Mouse (Mus musculus): ENCODE data around the gene Zfp583.
A peak's percentile ranks its signal among the peaks of the same experiment; 100 is the strongest.
"Not testable (repeated sequence)": the region's sequence is repeated elsewhere in the genome, so short reads cannot be mapped to it uniquely, and the experiment has no call there.

The Zfp583 gene

DNA sequence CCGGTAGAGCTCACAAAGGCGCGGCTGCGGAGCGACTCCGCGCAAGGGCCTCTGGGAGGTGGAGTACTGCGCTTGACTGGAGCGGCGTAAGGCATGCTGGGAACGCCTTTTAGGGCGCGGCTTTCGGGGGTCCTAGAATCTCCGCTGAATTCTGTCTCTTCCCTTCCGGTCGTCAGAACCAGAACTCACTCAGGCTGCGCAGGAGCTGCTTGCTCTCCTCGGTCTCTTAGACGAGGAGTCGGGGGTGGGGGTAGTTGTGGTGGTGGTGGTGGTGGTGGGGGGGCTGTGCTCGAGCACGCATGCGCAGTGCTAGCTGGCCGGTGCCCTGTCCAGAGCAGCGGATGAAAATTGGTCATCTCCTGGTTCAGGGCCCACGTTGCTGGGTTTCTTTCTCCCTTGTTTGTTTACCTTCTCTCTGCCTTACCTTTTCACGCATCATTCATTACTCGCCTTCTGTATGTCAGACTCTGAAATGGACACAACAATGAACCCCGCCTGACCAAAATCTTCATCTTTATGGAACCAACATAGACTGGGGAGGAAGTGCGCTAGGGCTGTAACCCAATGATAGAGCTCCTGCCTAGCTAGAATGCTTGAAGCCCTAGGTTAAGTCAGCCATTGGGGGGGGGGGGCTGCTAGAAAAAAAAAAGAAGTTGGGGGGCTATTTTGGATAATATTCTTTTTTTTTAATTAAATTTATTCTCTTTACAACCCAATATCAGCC, at the start of gene Zfp583:
TSS of gene Zfp583 (minus strand) at position 53 of the 724 bp plus-strand sequence.
- peak; percentile 67 to 74 for DNase-seq (ENCODE audit: low spot score in 2 of 2)

DNA sequence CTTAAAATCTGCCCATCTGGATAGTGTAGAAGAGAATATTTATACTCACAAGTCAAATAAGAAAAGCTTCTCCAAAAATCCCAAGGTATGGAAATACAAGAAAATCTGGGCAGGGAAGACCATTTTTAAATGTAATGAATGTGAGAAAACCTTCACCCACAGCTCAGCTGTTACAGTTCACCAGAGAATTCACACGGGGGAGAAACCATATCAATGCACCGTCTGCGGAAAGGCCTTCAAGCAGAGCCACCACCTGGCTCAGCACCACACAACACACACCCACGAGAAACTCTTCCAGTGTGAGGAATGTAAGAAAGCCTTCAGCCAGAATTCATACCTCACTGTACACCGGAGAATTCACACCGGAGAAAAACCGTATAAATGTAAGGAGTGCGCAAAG, 47.4 kb upstream of the Zfp583 start:
- no peak for DNase-seq (ENCODE audit: low spot score in 2 of 2)

DNA sequence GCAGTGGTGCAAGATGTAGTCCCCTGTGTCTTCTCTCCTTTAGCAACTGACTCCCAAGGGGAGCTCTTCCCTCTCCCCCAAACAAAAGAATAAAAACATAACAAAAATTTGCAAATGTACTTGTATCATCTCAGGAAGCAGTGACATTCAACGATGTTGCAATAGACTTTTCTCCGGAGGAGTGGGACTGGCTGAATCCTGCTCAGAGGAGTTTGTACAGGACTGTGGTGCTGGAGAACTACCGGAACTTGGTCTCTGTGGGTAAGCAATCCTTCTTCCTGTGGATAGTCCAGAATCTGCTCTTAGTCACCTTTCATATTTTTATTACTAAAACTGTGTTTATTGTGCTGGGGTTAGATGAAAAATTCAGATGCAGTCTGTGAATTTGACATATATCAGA, 41.9 kb upstream of the Zfp583 start:
- DNase-seq (ENCODE audit: low spot score in 2 of 2), result no peak

DNA sequence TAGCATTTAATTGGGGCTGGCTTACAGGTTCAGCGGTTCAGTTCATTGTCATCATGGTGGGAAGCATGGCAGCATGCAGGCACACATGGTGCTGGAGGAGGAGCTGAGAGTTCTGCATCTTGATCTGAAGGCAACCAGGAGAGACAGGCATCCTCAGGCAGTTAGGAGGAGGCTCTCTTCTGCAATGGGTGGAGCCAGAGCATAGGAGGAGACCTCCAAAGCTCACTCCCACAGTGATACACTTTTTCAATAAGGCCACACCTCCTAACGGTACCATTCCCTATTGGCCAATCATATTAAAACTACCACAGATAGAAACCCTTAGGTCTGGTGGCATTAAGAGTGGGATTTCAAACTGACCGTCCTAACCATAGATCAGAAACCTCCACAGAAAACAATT, 38.4 kb upstream of the Zfp583 start:
- no peak for DNase-seq (ENCODE audit: low spot score in 2 of 2)

DNA sequence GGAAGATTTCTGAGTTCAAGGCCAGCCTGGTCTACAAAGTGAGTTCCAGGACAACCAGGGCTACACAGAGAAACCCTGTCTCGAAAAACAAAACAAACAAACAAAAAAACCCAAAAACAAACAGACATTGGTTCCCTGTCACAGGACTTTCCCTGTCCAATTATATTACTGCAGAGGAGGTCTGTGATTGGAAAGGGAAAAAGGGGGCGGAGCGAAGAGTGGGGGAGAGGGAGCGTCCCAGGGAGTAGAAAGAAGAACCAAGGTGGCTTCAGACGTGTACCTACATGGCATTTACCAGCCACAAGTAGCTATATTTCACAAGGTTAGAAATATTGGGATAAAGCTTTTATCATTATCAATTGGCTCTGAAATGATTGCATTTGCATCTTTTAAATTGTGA, 37.1 kb upstream of the Zfp583 start:
- not testable (repeated sequence) for DNase-seq (ENCODE audit: low spot score in 2 of 2)

DNA sequence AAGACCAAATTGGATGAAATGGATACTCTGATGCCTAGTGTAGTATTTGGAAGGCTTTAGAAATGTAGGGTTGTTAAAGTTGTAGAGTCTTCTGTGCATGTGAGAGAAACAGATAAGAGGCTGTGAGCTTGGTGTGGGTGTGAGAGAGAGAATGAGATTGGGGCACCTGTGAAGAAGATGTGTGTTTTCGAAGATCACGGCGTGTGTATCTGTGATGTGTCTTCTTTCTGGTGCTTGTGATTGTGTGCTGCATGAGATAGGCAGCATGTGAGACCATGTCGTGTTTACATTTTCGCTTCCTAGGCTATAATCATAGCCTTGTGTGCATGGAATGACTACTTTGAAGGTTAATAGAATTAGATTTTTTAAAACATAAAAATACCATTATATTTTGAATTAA, 36.1 kb upstream of the Zfp583 start:
- no peak for DNase-seq (ENCODE audit: low spot score in 2 of 2)

DNA sequence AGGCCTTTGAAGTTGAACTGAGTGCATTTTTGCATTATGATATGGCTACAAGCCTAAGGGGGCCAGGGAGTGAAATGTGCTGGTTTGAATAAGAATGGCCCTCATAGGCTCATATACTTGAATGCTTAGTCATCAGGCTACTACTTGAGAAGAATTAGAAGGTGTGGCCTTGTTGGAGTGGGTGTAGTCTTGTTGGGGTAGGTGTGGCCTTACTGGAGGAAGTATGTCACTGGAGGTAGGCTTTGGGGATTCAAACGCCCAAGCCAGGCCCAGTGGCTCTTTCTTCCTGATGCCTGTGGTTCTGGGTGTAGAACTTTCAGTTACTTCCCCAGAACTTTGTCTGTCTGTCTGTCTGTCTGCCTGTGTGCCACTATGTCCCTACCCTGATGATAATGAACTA, 33.7 kb upstream of the Zfp583 start:
- DNase-seq (ENCODE audit: low spot score in 2 of 2), result no peak

DNA sequence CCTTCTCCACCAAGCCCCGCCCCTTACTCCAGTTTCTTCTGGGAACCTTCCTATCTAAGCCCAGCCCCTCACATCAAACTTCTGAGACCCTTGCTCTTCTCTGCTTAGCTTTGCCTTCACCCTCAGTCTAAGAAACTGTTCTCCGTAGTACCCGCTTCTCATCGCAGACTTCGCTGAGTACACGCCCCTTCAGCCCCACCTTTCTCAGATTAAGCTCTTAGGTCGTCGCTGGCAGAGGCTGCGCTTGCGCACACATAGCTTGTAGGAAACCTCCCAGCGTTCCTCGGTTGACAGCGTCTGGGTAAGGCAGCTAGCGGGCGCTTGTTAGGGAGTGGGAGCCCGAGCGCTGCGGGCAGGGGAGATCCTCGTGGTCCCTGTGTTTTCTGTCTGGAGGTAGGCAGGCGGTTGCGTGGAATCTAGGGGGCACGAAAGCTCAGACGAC, 32.0 kb upstream of the Zfp583 start, which contains the start of gene Zfp78:
TSS of gene Zfp78 (plus strand) at position 234 of the 442 bp plus-strand sequence.
- no peak for DNase-seq (ENCODE audit: low spot score in 2 of 2)

DNA sequence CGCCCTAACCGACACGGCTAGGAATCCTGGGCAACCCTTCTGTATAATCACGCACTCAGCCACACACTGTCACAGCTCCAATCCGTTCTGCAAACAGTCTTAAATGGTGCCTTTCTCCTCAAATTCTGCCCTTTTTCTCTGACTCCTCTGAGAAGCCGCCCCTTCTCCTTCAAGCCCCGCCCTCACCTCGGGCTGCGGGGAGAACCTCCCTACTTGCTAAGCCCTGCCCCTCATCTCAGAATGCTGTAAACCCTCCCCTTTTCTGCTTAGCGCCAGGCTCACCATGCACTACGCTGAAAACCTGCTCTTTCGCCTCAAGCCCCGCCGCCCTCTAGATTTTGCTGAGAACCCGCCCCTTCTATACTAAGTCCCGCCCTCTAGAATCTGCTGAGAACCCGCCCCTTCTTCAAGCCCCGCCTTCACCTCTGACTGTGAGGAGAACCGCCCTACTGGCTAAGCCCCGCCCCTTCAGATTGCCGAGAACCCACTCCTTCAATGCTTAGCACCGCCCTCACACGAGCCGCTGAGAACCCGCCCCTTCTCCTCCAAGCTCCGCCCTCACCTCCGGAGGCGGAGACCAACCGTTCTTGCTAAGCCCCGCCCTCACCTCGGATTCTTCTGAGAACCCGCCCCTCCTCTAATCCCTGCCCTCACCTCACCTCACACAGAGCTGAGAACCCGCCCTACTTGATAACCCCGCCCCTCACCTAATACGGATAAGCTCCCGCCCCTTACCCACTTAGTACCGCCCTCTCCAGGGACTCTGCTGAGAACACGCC, 31.4 kb upstream of the Zfp583 start:
- DNase-seq (ENCODE audit: low spot score in 2 of 2), result peak; percentile 99 to 100

DNA sequence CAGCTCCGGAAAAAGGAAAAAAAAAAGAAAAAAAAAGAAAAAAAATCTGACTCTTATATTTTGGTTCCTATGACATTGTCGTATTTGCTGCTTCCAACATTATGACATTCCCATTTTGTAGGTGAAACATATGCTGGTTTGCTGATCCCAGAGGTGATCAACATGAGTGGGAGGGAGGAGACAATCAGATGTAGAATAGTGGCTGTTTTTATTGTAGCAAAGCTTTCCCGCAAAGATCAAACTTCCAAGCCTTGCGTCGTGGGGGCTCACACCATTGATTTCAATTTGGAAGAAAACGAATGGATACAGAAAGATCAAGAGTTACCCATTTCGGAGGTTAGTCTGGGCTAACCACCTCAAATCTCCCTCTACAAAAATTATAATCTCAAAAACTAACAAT, 30.7 kb upstream of the Zfp583 start:
- no peak for DNase-seq (ENCODE audit: low spot score in 2 of 2)

DNA sequence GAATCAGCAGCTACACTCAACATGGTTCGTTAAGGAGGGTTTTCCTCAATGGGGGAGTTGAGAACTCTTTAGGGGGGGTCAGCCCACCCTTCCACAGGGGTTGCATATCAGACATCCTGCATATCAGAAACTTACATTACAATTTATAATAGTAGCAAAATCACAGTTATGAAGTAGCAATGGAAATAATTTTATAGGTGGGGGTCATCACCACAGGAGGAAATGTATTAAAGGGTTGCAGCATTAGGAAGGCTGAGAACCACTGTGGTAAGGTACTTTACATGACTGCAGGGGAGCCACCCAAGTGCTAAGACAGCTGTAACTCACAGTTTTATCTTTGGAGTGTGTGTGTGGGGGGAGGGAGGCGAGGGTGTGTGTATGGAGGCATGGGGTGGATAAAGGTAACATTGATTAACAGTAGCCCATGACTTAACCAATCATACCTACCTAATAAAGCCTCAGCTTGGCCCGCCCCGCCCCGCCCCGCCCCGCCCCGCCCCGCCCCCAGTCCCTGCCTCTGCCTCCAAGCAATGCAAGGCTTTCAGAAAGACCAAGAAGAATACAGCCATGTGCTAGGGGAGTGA, 29.5 kb upstream of the Zfp583 start:
- no peak for DNase-seq (ENCODE audit: low spot score in 2 of 2)

DNA sequence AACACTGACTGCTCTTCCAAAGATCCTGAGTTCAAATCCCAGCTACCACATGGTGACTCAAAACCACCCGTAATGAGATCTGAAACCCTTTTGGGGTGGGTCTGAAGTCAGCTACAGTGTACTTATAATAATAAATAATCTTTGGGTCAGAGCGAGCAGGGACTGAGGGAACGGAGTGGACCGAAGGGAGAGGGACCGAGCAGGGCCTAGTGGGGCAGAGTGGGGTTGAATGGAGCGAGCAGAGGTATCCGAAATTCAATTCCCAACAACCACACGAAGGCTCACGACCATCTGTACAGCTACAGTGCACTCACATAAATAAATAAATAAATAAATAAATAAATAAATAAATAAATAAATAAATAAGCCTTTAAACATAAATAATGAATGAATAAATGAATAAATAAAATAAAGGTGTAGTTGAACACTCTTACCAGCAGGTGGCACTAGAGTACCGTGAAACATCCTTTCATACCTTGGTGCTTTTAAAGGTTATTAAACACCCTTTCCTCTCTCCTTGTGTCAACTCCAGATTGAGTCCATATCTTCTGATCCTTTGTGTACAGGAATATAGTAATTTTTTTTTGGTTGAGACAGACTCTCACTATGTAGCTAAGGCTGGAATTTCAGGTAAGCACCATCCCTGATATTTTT, 28.0 kb upstream of the Zfp583 start:
- peak; percentile 25 to 34 for DNase-seq (ENCODE audit: low spot score in 2 of 2)

DNA sequence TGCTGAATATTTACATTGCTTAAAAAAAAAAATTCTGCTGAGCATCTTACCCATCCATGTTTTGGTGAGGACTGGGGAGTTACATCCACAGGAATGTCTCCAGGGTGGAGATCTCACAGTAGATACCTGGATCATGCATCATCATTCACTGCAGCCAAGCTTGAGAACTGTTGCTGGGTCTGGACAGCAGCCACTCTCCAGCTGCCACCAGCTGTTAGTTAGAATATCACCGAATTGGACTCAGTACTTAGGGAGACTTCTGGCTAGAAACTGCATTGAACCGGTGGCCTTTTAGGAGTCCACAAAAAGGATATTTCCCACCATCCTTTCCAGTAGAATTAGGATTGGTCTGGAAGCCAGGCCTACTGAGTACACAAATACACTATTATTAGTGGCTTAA, 27.0 kb upstream of the Zfp583 start:
- no peak for DNase-seq (ENCODE audit: low spot score in 2 of 2)

DNA sequence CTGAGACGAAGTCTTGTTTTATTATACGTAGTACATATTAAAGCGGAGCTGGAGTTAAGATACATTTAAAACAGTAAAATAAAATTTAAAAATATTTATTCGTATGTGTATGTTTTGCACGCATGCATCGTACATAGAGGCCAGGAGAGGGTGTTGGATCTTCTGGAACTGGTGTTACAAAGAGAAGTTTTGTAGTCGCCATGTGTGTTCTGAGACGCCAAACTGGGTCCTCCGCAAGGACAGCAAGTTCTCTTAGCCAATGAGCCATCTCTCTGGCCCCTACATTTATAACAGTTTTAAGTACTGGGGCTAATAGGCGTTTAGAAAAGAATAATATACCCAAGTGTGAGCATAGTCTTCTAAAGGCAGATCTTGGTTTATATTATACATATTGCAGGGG, 13.0 kb upstream of the Zfp583 start:
- no peak for DNase-seq (ENCODE audit: low spot score in 2 of 2)

DNA sequence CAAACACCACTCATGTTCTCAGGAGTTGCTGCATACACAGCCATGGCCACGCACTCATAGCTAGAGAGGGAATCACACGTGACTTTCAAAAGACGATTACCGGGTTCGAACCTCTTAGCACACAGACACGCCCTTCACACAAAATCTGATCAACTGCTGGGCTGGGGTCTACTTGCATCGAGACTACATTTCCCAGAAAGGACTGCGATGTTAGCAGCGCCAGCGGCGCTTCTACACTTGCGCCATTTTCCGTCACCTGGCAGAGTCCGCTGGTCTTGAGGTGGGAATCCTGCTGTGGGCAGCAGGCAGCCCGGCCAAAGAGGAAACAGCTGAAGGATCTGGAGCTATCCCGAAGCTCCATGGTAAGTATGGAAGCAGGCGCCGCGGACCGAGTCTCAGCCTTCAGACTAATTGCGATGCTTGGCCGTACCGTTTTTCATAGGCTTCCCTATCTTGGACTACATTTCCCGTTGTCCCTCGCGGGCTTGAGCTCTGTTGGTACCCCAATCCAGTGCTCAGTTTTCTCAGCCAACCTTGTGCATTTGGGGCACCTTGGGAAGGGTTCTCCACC, 12.5 kb upstream of the Zfp583 start, which contains the start of gene Gm3854:
TSS of gene Gm3854 (plus strand) at position 259 of the 571 bp plus-strand sequence.
- DNase-seq (ENCODE audit: low spot score in 2 of 2), result no peak

DNA sequence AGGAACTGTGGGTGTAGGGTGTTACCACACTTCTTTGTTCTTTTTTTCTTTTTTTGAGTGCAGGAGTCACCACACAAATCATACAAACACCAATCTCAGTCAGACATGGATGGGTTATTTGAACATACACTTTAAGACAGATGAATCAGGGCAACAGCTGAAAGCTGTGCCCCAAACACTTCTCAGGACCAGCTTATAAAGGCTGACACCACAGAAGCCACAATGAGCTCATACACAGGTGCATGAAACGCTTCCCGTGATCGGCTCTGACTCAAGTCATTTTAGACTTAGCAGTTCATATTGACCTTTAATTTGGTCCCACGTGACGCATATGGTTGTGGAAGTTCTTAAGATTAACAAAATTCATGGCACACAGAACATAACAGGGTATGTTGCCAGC, 8.8 kb upstream of the Zfp583 start:
- no peak for DNase-seq (ENCODE audit: low spot score in 2 of 2)

DNA sequence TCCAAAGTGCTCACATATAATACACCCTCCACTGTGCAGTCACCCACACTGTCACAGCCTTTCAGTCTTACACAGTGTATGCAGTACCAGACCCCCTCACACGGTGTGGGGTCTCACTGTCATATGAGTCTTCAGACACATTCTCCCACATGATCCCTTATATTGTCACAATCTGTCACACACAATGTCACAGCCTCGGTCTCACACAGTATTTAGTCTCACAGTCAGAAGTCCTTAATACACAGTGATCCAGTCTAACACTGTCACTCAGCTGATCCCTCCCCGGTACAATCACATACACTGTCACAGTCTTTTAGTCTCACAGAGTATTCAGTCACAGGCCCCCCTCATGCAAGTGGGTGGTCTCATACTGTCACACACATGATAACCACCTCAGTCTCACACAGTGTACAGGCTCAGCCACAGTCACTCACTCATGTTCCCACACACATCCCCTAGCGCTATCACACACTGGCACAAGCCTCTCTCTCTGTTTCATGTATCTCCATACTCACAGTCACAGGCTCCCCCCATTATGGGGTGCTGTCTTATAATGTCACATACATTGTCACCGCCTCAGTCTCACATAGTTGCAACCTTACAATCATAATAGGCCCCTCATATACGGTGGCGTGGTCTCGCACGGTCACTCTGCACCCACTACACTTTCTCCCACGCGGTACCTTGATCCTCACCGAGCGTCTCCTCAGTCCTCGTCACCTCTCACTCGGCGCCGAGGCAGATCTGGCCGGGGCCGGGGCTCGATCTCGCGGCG, 440 bp downstream of the Zfp583 start:
- DNase-seq (ENCODE audit: low spot score in 2 of 2), result peak; percentile 0 to 6

DNA sequence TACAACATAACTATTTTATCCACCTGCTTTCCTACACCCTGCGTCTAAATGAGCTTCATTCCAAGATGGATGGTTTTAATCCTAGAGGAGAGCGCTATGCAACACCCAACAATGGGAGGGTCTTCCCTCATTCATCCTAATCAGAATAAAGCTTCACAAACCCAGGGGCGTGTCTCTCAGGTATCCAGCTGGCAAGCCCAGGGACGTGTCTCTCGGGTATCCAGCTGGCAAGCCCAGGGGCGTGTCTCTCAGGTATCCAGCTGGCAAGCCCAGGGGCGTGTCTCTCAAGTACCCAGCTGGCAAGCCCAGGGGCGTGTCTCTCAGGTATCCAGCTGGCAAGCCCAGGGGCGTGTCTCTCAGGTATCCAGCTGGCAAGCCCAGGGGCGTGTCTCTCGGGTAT, 30.3 kb downstream of the Zfp583 start:
- DNase-seq (ENCODE audit: low spot score in 2 of 2), result not testable (repeated sequence)

DNA sequence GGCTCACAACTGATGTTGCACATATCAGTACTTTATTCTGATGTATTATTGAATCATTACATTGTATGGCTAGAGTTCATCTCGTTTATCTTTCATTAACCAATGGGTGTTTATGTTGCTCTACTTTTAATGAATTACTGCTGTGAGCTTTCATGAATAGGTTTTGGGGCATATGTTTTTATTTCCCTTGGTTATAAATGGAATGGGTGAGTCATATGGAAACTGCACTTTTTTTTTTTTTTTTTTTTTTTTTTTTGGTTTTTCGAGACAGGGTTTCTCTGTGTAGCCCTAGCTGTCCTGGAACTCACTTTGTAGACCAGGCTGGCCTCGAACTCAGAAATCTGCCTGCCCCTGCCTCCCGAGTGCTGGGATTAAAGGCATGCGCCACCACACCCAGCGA, 40.0 kb downstream of the Zfp583 start:
- DNase-seq (ENCODE audit: low spot score in 2 of 2), result not testable (repeated sequence)

DNA sequence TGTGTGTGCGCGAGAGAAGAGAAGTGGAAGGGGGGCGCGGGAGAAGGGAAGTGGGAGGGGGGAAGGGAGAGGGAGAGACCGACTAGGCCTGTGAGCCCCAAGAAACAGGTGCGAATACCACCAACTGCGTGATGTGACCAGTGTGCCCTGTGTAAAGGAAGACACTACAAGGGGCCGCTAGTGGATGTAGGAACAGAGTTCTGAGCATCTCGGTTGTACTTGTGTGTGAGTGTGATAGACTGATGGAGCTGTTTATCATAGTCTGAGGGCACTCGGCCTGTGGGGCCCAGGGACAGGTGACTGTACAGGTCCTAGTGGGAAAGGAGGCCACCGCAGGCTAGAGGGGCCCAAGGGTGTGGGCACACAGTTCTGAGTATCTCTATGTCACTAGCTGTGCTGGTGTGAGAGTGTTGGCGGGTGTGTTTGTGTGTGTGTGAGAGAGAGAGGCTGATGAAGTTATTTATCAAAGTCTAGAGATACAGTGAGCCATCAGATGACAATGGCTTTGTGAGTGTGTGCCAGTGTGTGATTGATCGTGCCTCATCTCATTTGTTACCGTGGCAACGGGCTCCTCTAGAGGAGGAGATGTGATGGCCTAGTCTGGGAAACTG, 44.1 kb downstream of the Zfp583 start:
- peak; percentile 2 to 6 for DNase-seq (ENCODE audit: low spot score in 2 of 2)

Data from natural killer cell, adult 2 months (primary cell).